Mouse (Mus musculus): Measurements from ENCODE around the gene Prpf38b. TPM values are rescaled to one million over a fixed set of nuclear protein-coding genes. Genes with fewer than 3 reads are reported as not detected.

The Prpf38b gene
- total and polyA plus RNA-seq, 3 experiments, result 42.6 to 177 (median 42.9) TPM

GRCm38 (mm10) chr3:108892080-108892479 lies 19.4 kb downstream of the Prpf38b start:
- in situ Hi-C loops (cut with MboI; ENCODE audit: low pct_ligation_motif_present, low pct_unique_long_range_greater_than_20kb, low sequenced_read_pairs) (no loop called here), dilution Hi-C loops (cut with MboI; ENCODE audit: extremely low pct_ligation_motif_present, extremely low pct_unique_long_range_greater_than_20kb, low sequenced_read_pairs) (no loop called here)
- no peak for DNase-seq (ENCODE audit: extremely low read depth)
- H3K4me2 ChIP-seq (ENCODE audit: insufficient read depth, low read depth, poor library complexity, severe bottlenecking), result no peak overlapping the region
- H3K4me3 ChIP-seq (replicated peaks in 1 of 3; ENCODE audit: low read depth in 2 of 3, low read length in 2 of 3, poor library complexity in 1 of 3), result no peak overlapping the region
- no peak overlapping the region for H3K27ac ChIP-seq (ENCODE audit: insufficient read depth, low read depth)
- H3K79me2 ChIP-seq (replicated peaks; ENCODE audit: control insufficient read depth, extremely low read depth, insufficient read depth, poor library complexity, severe bottlenecking), result no peaks in the 10 kb centered on the region
- no peak overlapping the region for H3K9ac ChIP-seq (ENCODE audit: insufficient read depth, low read depth)
- H3K9me3 ChIP-seq (replicated peaks; ENCODE audit: low read length), result no peaks in the 10 kb centered on the region
- TF ChIP-seq MAZ (IDR thresholded peaks at IDR 0.05; ENCODE audit: low read depth, low read length), result no peak
- no peak for TF ChIP-seq TBP (conservative IDR thresholded peaks at IDR 0.05; ENCODE audit: low read depth, low read length)
- TF ChIP-seq SMC3 (IDR thresholded peaks at IDR 0.05; ENCODE audit: low read depth, low read length), result no peak
- no peak for TF ChIP-seq GABPA (IDR thresholded peaks at IDR 0.05; ENCODE audit: insufficient replicate concordance, low read depth, low read length)
- TF ChIP-seq USF1 (IDR thresholded peaks at IDR 0.05; ENCODE audit: low read depth, low read length), result no peak
- TF ChIP-seq ZNF384 (IDR thresholded peaks at IDR 0.05; ENCODE audit: low read depth, low read length), result no peak
- TF ChIP-seq RCOR1 (conservative IDR thresholded peaks at IDR 0.05; ENCODE audit: low read depth, low read length), result no peak
- H3K27me3 ChIP-seq (replicated peaks), result no peaks in the 10 kb centered on the region
- peaks cover 5 to 26% of the 10 kb centered on the region in 2 experiments; a peak in 3 of 4 replicates for H3K4me1 ChIP-seq (ENCODE audit: control insufficient read depth in 1 of 2, insufficient read depth in 2 of 2)
- H3K36me3 ChIP-seq (replicated peaks in 1 of 2; ENCODE audit: control insufficient read depth in 1 of 2, insufficient read depth in 1 of 2, low read length in 1 of 2), result no peaks in the 10 kb centered on the region

GRCm38 (mm10) chr3:108889908-108890307 lies 21.6 kb downstream of the Prpf38b start, which contains the start of gene Fndc7:
Fndc7 (minus strand) TSS chr3:108890008.
- TF ChIP-seq SIN3A (IDR thresholded peaks at IDR 0.05; ENCODE audit: low read length), result no peak
- TF ChIP-seq TBP (conservative IDR thresholded peaks at IDR 0.05; ENCODE audit: low read depth, low read length), result no peak
- no peak for TF ChIP-seq PAX5 (IDR thresholded peaks at IDR 0.05; ENCODE audit: low read length)
- no peak for TF ChIP-seq GABPA (IDR thresholded peaks at IDR 0.05; ENCODE audit: insufficient replicate concordance, low read depth, low read length)
- TF ChIP-seq MYC (IDR thresholded peaks at IDR 0.05; ENCODE audit: low read depth, low read length), result no peak
- no peak for TF ChIP-seq CTCF (conservative IDR thresholded peaks at IDR 0.05 in 1 of 2, IDR thresholded peaks at IDR 0.05 in 1 of 2; ENCODE audit: low read depth in 2 of 2, low read length in 2 of 2)
- TF ChIP-seq ETS1 (conservative IDR thresholded peaks at IDR 0.05; ENCODE audit: low read depth, low read length), result no peak
- no peak for TF ChIP-seq MEF2A (IDR thresholded peaks at IDR 0.05; ENCODE audit: borderline replicate concordance, low read depth, low read length)
- no peak for TF ChIP-seq POLR2AphosphoS2 (IDR thresholded peaks at IDR 0.05; ENCODE audit: low read depth, low read length)
- no peak for TF ChIP-seq ZMIZ1 (IDR thresholded peaks at IDR 0.05; ENCODE audit: low read depth, low read length)
- TF ChIP-seq CHD1 (IDR thresholded peaks at IDR 0.05; ENCODE audit: low read depth, low read length), result no peak
- TF ChIP-seq ZKSCAN1 (IDR thresholded peaks at IDR 0.05; ENCODE audit: borderline replicate concordance, low read depth, low read length), result no peak
- DNase-seq (ENCODE audit: extremely low read depth), result no peak

More at GRCm38 (mm10) chr3:108889908-108890307, 21.6 kb downstream of the Prpf38b start, which contains the start of gene Fndc7:
- H3K9me3 ChIP-seq (replicated peaks; ENCODE audit: low read length), result no peaks in the 10 kb centered on the region
- in situ Hi-C loops (cut with MboI; ENCODE audit: low pct_ligation_motif_present, low pct_unique_long_range_greater_than_20kb, low sequenced_read_pairs), result no loop called here
- H3K27ac ChIP-seq (ENCODE audit: insufficient read depth, low read depth), result no peak within 1 kb of the TSS
- H3K4me1 ChIP-seq (ENCODE audit: control insufficient read depth in 1 of 2, insufficient read depth in 2 of 2), result peaks cover 13 to 42% of the 10 kb centered on the region in 2 experiments
- dilution Hi-C loops (cut with MboI; ENCODE audit: extremely low pct_ligation_motif_present, extremely low pct_unique_long_range_greater_than_20kb, low sequenced_read_pairs), result no loop called here
- H3K27me3 ChIP-seq (replicated peaks), result no peaks in the 10 kb centered on the region
- H3K4me3 ChIP-seq (replicated peaks in 1 of 3; ENCODE audit: low read depth in 2 of 3, low read length in 2 of 3, poor library complexity in 1 of 3), result no peak within 1 kb of the TSS
- no peak within 1 kb of the TSS for H3K9ac ChIP-seq (ENCODE audit: insufficient read depth, low read depth)
- H3K79me2 ChIP-seq (replicated peaks; ENCODE audit: control insufficient read depth, extremely low read depth, insufficient read depth, poor library complexity, severe bottlenecking), result no peaks in the 10 kb centered on the region
- peak within 1 kb of the TSS; percentile 10; the same call in 1 of the 2 replicates for H3K4me2 ChIP-seq (ENCODE audit: insufficient read depth, low read depth, poor library complexity, severe bottlenecking)
- no peaks in the 10 kb centered on the region for H3K36me3 ChIP-seq (replicated peaks in 1 of 2; ENCODE audit: control insufficient read depth in 1 of 2, insufficient read depth in 1 of 2, low read length in 1 of 2)
